Mouse (Mus musculus) midbrain, embryonic 11.5 days (tissue): ENCODE measurements around the gene Ppox. TPM values are rescaled to one million over a fixed set of nuclear protein-coding genes. Genes with fewer than 3 reads are reported as not detected.

Experiments
- polyA plus RNA-seq: library from polyadenylated mRNA; unstranded; fragments of >200 nt; fragmentation: Nextera tagmentation; extraction: Ambion mirVana; gene quantifications from 2 replicates; pipeline ENCODE4 v1.2.1, GENCODE M21; 2014

The Ppox gene
- polyA plus RNA-seq, 1 experiment from 2014 or later, result 56.3 TPM

Other genes with a start within 250 kb of the Ppox start
- 8.5 and 8.6 TPM in 2 replicates for gene Fcgr3, start 216.3 kb downstream of the Ppox start, polyA plus RNA-seq
- gene Cfap126, start 167.3 kb downstream of the Ppox start, polyA plus RNA-seq, result 1.7 and 2.4 TPM in 2 replicates
- gene Sdhc, start 130.6 kb downstream of the Ppox start, polyA plus RNA-seq, result 291 and 314 TPM in 2 replicates
- 0.12 TPM in 2 replicates for gene Mpz, start 130.5 kb downstream of the Ppox start, polyA plus RNA-seq
- 30.1 and 32.0 TPM in 2 replicates for gene Pcp4l1, start 84.9 kb downstream of the Ppox start, polyA plus RNA-seq
- gene Nr1i3, start 67.2 kb downstream of the Ppox start, polyA plus RNA-seq, result 0.10 and 0.18 TPM in 2 replicates
- gene Tomm40l, start 58.7 kb downstream of the Ppox start, polyA plus RNA-seq, result 24.0 and 24.7 TPM in 2 replicates
- 2.1 and 3.7 TPM in 2 replicates for gene Apoa2, start 56.1 kb downstream of the Ppox start, polyA plus RNA-seq
- 25.5 and 27.3 TPM in 2 replicates for gene Fcer1g, start 46.8 kb downstream of the Ppox start, polyA plus RNA-seq
- 4.0 and 4.4 TPM in 2 replicates for gene Adamts4, start 30.8 kb downstream of the Ppox start, polyA plus RNA-seq
- gene Ndufs2, start 29.8 kb downstream of the Ppox start, polyA plus RNA-seq, result 232 and 274 TPM in 2 replicates
- 49.5 and 58.4 TPM in 2 replicates for gene B4galt3, start 10.9 kb downstream of the Ppox start, polyA plus RNA-seq
- 84.7 and 88.6 TPM in 2 replicates for gene Usp21, start 6.8 kb upstream of the Ppox start, polyA plus RNA-seq
- 115 and 117 TPM in 2 replicates for gene Ufc1, start 13.8 kb upstream of the Ppox start, polyA plus RNA-seq
- gene Dedd, start 48.0 kb upstream of the Ppox start, polyA plus RNA-seq, result 45.1 and 46.7 TPM in 2 replicates
- 31.9 and 32.7 TPM in 2 replicates for gene Nit1, start 64.5 kb upstream of the Ppox start, polyA plus RNA-seq
- gene Pfdn2, start 64.5 kb upstream of the Ppox start, polyA plus RNA-seq, result 64.8 and 69.8 TPM in 2 replicates
- gene Klhdc9, start 79.6 kb upstream of the Ppox start, polyA plus RNA-seq, result 1.4 and 2.3 TPM in 2 replicates
- 0.49 and 0.65 TPM in 2 replicates for gene Nectin4, start 88.9 kb upstream of the Ppox start, polyA plus RNA-seq
- 0.38 and 0.57 TPM in 2 replicates for gene Arhgap30, start 107.8 kb upstream of the Ppox start, polyA plus RNA-seq
- 152 and 154 TPM in 2 replicates for gene Usf1, start 130.1 kb upstream of the Ppox start, polyA plus RNA-seq
- gene Tstd1, start 137.7 kb upstream of the Ppox start, polyA plus RNA-seq, result 2.1 and 4.0 TPM in 2 replicates
- gene F11r, start 156.3 kb upstream of the Ppox start, polyA plus RNA-seq, result 9.9 and 13.1 TPM in 2 replicates
- gene Alyref2, start 222.3 kb upstream of the Ppox start, polyA plus RNA-seq, result 16.2 and 16.8 TPM in 2 replicates